Mouse (Mus musculus) olfactory bulb, adult 2 months (tissue): Measurements from ENCODE around the gene Prdm16.

Source experiments
- CTCF ChIP-seq: fragments of 200-500 bp; IDR thresholded peaks from 2 replicates; pipeline ENCODE4 v1.5.1; 2012; ENCODE audit warnings: low read depth, mild to moderate bottlenecking, low read length, moderate library complexity; ENCODE audit not compliant: insufficient read depth
- POLR2A ChIP-seq: fragments of 200-500 bp; IDR thresholded peaks from 2 replicates; pipeline ENCODE4 v1.6.1; 2012; ENCODE audit warnings: mild to moderate bottlenecking, low read depth, low read length, moderate library complexity; ENCODE audit not compliant: insufficient read depth

DNA sequence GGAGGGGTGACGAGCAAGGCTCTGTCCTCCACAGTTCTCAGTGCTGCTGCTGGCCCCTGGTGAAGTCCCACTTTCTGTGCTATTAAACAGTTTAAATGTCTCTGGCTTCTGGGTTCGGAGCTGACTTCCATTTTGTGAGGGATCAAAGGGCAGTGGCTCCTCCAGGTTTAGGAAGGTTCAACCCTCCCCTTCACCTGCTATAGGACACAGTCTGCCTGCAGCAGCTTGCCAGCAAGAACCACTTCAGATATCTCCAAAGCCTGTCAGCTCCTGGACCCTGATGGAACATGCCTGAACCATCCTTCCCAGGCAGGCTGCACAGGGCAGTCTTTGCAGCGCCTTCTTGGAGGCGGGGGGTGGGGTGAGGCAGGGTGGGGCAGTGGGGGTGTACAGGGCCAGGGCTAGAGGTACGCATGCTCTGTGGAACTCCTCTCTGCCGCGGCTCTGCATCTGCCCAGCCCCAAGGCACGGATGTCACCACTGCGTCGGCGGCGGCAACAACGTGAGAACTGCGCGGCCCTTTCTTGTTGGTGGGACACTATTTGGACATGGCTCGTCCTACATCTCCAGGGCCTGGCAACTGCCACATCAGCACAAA is 134.2 kb downstream of the Prdm16 start:
- TF ChIP-seq CTCF (no peak), POLR2A (no peak)
